Mouse (Mus musculus): Measurements from ENCODE around the gene Rcsd1.

DNA sequence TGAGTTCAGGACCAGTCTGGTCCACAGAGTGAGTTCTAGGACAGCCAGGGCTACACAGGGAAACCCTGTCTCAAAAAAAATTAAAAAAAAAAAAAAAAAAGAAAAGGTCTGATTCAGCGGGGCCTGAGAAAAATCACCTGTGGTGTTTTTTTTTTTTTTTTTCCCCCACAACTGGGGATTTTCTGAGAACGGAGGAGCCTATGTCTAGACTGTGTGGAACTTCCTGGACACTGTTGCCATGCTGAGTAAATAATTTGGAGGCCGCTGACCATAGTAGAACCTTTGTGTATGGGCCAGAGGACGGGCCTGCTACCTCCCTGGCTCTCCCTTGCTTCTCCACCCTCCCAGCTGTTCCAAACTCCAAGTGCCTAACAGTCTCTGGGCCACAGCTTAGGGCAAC is 40.7 kb downstream of the Rcsd1 start:
- TF ChIP-seq CTCF (IDR thresholded peaks at IDR 0.05; ENCODE audit: low read depth, low read length) (no peak), POLR2A (IDR thresholded peaks at IDR 0.05; ENCODE audit: extremely low read depth, insufficient read depth, low read length) (no peak)
